ENCODE assay signal across 25 mouse cellular contexts in the genomic region with DNA sequence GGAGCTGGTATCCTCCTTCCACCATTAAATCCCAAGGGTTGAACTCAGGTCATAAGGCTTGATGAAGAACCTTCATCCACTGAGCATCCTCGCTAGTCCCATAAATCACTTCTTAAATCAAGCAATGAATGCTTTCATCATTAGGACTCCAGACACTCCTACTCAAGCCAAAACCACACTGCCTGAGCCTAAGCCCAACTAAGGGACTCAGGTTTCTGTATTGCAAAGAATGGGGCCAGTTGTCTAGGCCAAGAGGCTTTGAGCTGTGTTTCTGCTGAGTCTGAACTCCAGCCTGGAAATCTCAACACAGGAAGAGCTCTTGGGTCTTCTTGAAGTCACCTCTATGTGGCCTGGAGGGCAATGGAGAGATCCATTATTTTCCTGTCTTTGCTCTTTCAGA.
DNase-seq lines count a peak whose midpoint lies in the region; ATAC-seq and TF ChIP-seq lines count a peak whose summit lies in the region.
"Had no signal": no experiment of that assay in that cellular context is flagged by ENCODE, and none has a peak within 500 bp of the region (broad histone marks: within the 10 kb centered on the region; RNA-seq: fewer than 3 reads in every experiment).

No protein-coding gene starts in this region.

- H3K27ac ChIP-seq in embryonic fibroblast, embryonic 13.5 days (ENCODE audit: insufficient read depth, low read length), result peak overlapping the region; percentile 16; the same call in 1 of the 2 replicates
- no peak overlapping the region for H3K27ac ChIP-seq in midbrain, embryonic 11.5 days (ENCODE audit: low read depth, low read length)
- no peak overlapping the region for H3K27ac ChIP-seq in embryonic facial prominence, embryonic 10.5 days (replicated peaks)
- H3K27ac ChIP-seq: embryonic facial prominence, embryonic 13.5 days; embryonic facial prominence, embryonic 15.5 days; forebrain, embryonic 12.5 days had no signal

- peak; percentile 56 for DNase-seq in 3T3-L1 (ENCODE audit: low read depth, low spot score)
- peak; percentile 61 for DNase-seq in Muller cell, postnatal 12 days (ENCODE audit: inconsistent ontology term)
- DNase-seq in midbrain, embryonic 11.5 days (ENCODE audit: low spot score, missing footprints), result no peak
- DNase-seq in embryonic facial prominence, embryonic 10.5 days (ENCODE audit: low spot score), result no peak
- DNase-seq: adrenal gland, adult 8-10 months; adrenal gland, postnatal 14 days; adrenal gland, postnatal 36 days; B cell, adult 2 months; cerebellum, adult 11-12 months; cerebellum, adult 2 months; cerebellum, adult 9-10 months; cerebellum, postnatal 10 days; cerebellum, postnatal 25 days had no signal

- no peak for ATAC-seq in midbrain, embryonic 11.5 days (ENCODE audit: low FRiP score)
- ATAC-seq in inflammation-experienced regulatory T-cells, adult 6 months, result no peak
- ATAC-seq: activated CD4-positive, CD25-positive, alpha-beta regulatory T cell, adult 4 months; CD4-positive, CD25-positive, alpha-beta regulatory T cell, adult 4 months; forebrain, embryonic 14.5 days; forebrain, embryonic 16.5 days; Patski had no signal

- TF ChIP-seq POLR2A in embryonic fibroblast, embryonic 13.5 days (IDR thresholded peaks at IDR 0.05; ENCODE audit: low read depth, low read length), result no peak

- H3K36me3 ChIP-seq in midbrain, embryonic 11.5 days (ENCODE audit: control insufficient read depth, insufficient read depth, low read length), result no peaks in the 10 kb centered on the region
- H3K36me3 ChIP-seq in embryonic facial prominence, embryonic 10.5 days (replicated peaks), result no peaks in the 10 kb centered on the region
- H3K36me3 ChIP-seq: embryonic facial prominence, embryonic 13.5 days; embryonic facial prominence, embryonic 15.5 days; forebrain, embryonic 12.5 days; G1E had no signal

- H3K27me3 ChIP-seq in midbrain, embryonic 11.5 days (ENCODE audit: control insufficient read depth, insufficient read depth, low read length), result no peaks in the 10 kb centered on the region
- no peaks in the 10 kb centered on the region for H3K27me3 ChIP-seq in embryonic facial prominence, embryonic 10.5 days (replicated peaks; ENCODE audit: low read depth, poor library complexity, severe bottlenecking)
- H3K27me3 ChIP-seq: CH12.LX; embryonic facial prominence, embryonic 13.5 days; embryonic facial prominence, embryonic 15.5 days; forebrain, embryonic 12.5 days; Patski had no signal

- 90% methylated on average over 1 of the region's 1 CpGs for WGBS in midbrain, embryonic 11.5 days
- 86% methylated on average over 1 of the region's 1 CpGs for WGBS in embryonic facial prominence, embryonic 10.5 days

- H3K4me2 ChIP-seq in midbrain, embryonic 11.5 days, result no peak overlapping the region
- H3K4me2 ChIP-seq: embryonic facial prominence, embryonic 13.5 days; embryonic facial prominence, embryonic 15.5 days; forebrain, embryonic 12.5 days had no signal

- TF ChIP-seq CTCF in embryonic fibroblast, embryonic 13.5 days (IDR thresholded peaks at IDR 0.05; ENCODE audit: borderline replicate concordance, insufficient read depth, low read length), result no peak

- H3K9me3 ChIP-seq in midbrain, embryonic 11.5 days (ENCODE audit: control insufficient read depth, low read length), result no peaks in the 10 kb centered on the region
- H3K9me3 ChIP-seq in embryonic facial prominence, embryonic 10.5 days, result no peaks in the 10 kb centered on the region
- H3K9me3 ChIP-seq: embryonic facial prominence, embryonic 13.5 days; embryonic facial prominence, embryonic 15.5 days; forebrain, embryonic 12.5 days; G1E had no signal

- no peak overlapping the region for H3K4me3 ChIP-seq in embryonic fibroblast, embryonic 13.5 days (ENCODE audit: insufficient read depth, low read length)
- no peak overlapping the region for H3K4me3 ChIP-seq in midbrain, embryonic 11.5 days (ENCODE audit: low read depth, low read length)
- no peak overlapping the region for H3K4me3 ChIP-seq in embryonic facial prominence, embryonic 10.5 days
- H3K4me3 ChIP-seq: embryonic facial prominence, embryonic 13.5 days; embryonic facial prominence, embryonic 15.5 days; forebrain, embryonic 12.5 days had no signal

- no peak overlapping the region for H3K9ac ChIP-seq in midbrain, embryonic 11.5 days (ENCODE audit: low read length)
- H3K9ac ChIP-seq: embryonic facial prominence, embryonic 13.5 days; embryonic facial prominence, embryonic 15.5 days; forebrain, embryonic 12.5 days had no signal

- peaks cover 17% of the 10 kb centered on the region for H3K4me1 ChIP-seq in embryonic fibroblast, embryonic 13.5 days (ENCODE audit: control insufficient read depth, insufficient read depth, low read length)
- no peaks in the 10 kb centered on the region for H3K4me1 ChIP-seq in midbrain, embryonic 11.5 days (ENCODE audit: control insufficient read depth, insufficient read depth, low read length)
- H3K4me1 ChIP-seq in embryonic facial prominence, embryonic 10.5 days, result no peaks in the 10 kb centered on the region
- H3K4me1 ChIP-seq: embryonic facial prominence, embryonic 13.5 days; embryonic facial prominence, embryonic 15.5 days; forebrain, embryonic 12.5 days had no signal

Comparison
In these comparisons a context has a peak if more than half of its experiments do, and no peak if none do; other contexts are left out.
1. DNase-seq: peak in 3T3-L1 (single experiment) and Muller cell, postnatal 12 days (single experiment); none in midbrain, embryonic 11.5 days (single experiment) and embryonic facial prominence, embryonic 10.5 days (single experiment).